Mouse (Mus musculus): Measurements from ENCODE around the gene Rps27. TPM values are rescaled to one million over a fixed set of nuclear protein-coding genes. Genes with fewer than 3 reads are reported as not detected.
A peak's percentile ranks its signal among the peaks of the same experiment; 100 is the strongest.

The Rps27 gene
- polyA plus RNA-seq, 1 experiment from 2014 or later, result 1,661 TPM

DNA sequence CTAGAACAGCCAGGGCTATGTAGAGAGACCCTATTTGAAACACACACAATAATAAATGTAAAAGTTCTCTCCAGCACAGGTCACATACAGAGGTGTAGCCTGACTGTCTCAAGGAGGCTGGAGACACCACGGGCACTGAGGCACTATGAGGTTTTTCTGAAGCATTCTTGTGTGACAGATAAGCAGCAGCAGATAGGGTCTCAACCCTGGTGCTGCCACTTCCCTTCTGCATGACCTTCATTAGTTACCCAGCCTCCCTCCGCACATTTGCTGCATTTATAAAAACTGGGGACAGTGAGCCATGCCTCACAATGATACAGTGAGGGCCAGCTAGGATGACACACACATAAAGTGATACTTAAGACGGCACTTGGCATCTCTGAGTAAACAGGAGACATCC, 9.5 kb upstream of the Rps27 start:
- 72% methylated on average over 3 of the region's 3 CpGs for WGBS
- TF ChIP-seq CTCF (IDR thresholded peaks at IDR 0.05; ENCODE audit: low read depth), result no peak
- no peak for TF ChIP-seq EP300 (optimal IDR thresholded peaks at IDR 0.05)
- H3K27ac ChIP-seq (replicated peaks), result no peak overlapping the region

GRCm38 (mm10) chr3:90222455-90222854, 9.0 kb upstream of the Rps27 start:
- ATAC-seq (ENCODE audit: low FRiP score, low TSS enrichment) (no peak), DNase-seq (ENCODE audit: low spot score) (no peak)
- H3K4me3 ChIP-seq (ENCODE audit: low read depth, low read length), result no peak overlapping the region
- TF ChIP-seq CTCF (IDR thresholded peaks at IDR 0.05; ENCODE audit: low read depth) (no peak), EP300 (optimal IDR thresholded peaks at IDR 0.05) (no peak)
- no peak overlapping the region for H3K4me2 ChIP-seq (replicated peaks; ENCODE audit: low read depth)
- no peaks in the 10 kb centered on the region for H3K4me1 ChIP-seq (replicated peaks; ENCODE audit: control insufficient read depth, insufficient read depth)
- H3K9me3 ChIP-seq (ENCODE audit: control insufficient read depth, low read length), result no peaks in the 10 kb centered on the region
- H3K27me3 ChIP-seq (ENCODE audit: control insufficient read depth, insufficient read depth, low read length), result no peaks in the 10 kb centered on the region
- H3K36me3 ChIP-seq (ENCODE audit: control insufficient read depth, insufficient read depth, low read length), result no peaks in the 10 kb centered on the region
- H3K27ac ChIP-seq (replicated peaks), result no peak overlapping the region
- WGBS, result 85% methylated on average over 4 of the region's 4 CpGs
- H3K9ac ChIP-seq (ENCODE audit: low read length), result no peak overlapping the region

More for the DNA sequence above, 9.5 kb upstream of the Rps27 start:
- DNase-seq (ENCODE audit: low spot score) (no peak), ATAC-seq (ENCODE audit: low FRiP score, low TSS enrichment) (no peak)
- Histone ChIP-seq H3K4me2 (replicated peaks; ENCODE audit: low read depth) (no peak overlapping the region), H3K4me3 (ENCODE audit: low read depth, low read length) (no peak overlapping the region), H3K27me3 (ENCODE audit: control insufficient read depth, insufficient read depth, low read length) (no peaks in the 10 kb centered on the region), H3K9me3 (ENCODE audit: control insufficient read depth, low read length) (no peaks in the 10 kb centered on the region), H3K4me1 (replicated peaks; ENCODE audit: control insufficient read depth, insufficient read depth) (no peaks in the 10 kb centered on the region), H3K9ac (ENCODE audit: low read length) (no peak overlapping the region), H3K36me3 (ENCODE audit: control insufficient read depth, insufficient read depth, low read length) (no peaks in the 10 kb centered on the region)

GRCm38 (mm10) chr3:90221123-90221522, 7.7 kb upstream of the Rps27 start:
- 13% methylated on average over 5 of the region's 5 CpGs for WGBS
- no peak for TF ChIP-seq CTCF (IDR thresholded peaks at IDR 0.05; ENCODE audit: low read depth)
- TF ChIP-seq EP300 (optimal IDR thresholded peaks at IDR 0.05), result no peak
- no peaks in the 10 kb centered on the region for H3K4me1 ChIP-seq (replicated peaks; ENCODE audit: control insufficient read depth, insufficient read depth)
- H3K4me2 ChIP-seq (replicated peaks; ENCODE audit: low read depth), result peak overlapping the region; percentile 78
- no peak for ATAC-seq (ENCODE audit: low FRiP score, low TSS enrichment)
- H3K27ac ChIP-seq (replicated peaks), result peak overlapping the region; percentile 13; the same call in 1 of the 2 replicates
- peak overlapping the region; percentile 74 for H3K9ac ChIP-seq (ENCODE audit: low read length)
- DNase-seq (ENCODE audit: low spot score), result no peak
- H3K27me3 ChIP-seq (ENCODE audit: control insufficient read depth, insufficient read depth, low read length), result no peaks in the 10 kb centered on the region
- H3K36me3 ChIP-seq (ENCODE audit: control insufficient read depth, insufficient read depth, low read length), result no peaks in the 10 kb centered on the region
- no peaks in the 10 kb centered on the region for H3K9me3 ChIP-seq (ENCODE audit: control insufficient read depth, low read length)
- peak overlapping the region; percentile 54 for H3K4me3 ChIP-seq (ENCODE audit: low read depth, low read length)

- H3K4me2 ChIP-seq (replicated peaks; ENCODE audit: low read depth), result peak overlapping the region; percentile 78
- H3K9me3 ChIP-seq (ENCODE audit: control insufficient read depth, low read length), result no peaks in the 10 kb centered on the region
- DNase-seq (ENCODE audit: low spot score), result peak; percentile 84
- H3K36me3 ChIP-seq (ENCODE audit: control insufficient read depth, insufficient read depth, low read length), result no peaks in the 10 kb centered on the region
- TF ChIP-seq CTCF (IDR thresholded peaks at IDR 0.05; ENCODE audit: low read depth), result no peak
- TF ChIP-seq EP300 (optimal IDR thresholded peaks at IDR 0.05), result no peak
- 0% methylated on average over 19 of the region's 20 CpGs for WGBS
- peak overlapping the region; percentile 74 for H3K9ac ChIP-seq (ENCODE audit: low read length)
- peak overlapping the region; percentile 88 for H3K27ac ChIP-seq (replicated peaks)
- H3K27me3 ChIP-seq (ENCODE audit: control insufficient read depth, insufficient read depth, low read length), result no peaks in the 10 kb centered on the region
- H3K4me3 ChIP-seq (ENCODE audit: low read depth, low read length), result peak overlapping the region; percentile 54
- no peaks in the 10 kb centered on the region for H3K4me1 ChIP-seq (replicated peaks; ENCODE audit: control insufficient read depth, insufficient read depth)
- peak; percentile 86 for ATAC-seq (ENCODE audit: low FRiP score, low TSS enrichment)
Measured at GRCm38 (mm10) chr3:90220531-90220951, 7.1 kb upstream of the Rps27 start.

DNA sequence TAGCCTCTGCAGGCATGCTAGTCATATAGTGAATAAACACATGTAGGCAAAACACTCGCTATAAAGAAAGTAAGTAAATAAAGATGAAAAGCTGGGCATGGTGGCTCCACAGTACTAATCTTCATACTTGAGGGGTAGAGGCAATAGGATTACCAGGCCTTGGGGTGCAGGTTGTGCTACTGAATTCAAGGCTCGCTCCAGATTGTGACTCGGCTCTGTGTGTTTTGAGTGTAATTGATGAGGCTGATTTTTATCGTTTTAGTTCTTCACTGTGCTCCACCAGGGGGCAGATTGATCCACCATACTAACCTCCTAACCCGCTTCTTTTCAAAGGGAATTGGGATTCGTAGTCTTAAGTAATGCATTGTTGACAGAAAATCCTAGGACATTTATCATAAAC, 6.6 kb upstream of the Rps27 start:
- ATAC-seq (ENCODE audit: low FRiP score, low TSS enrichment), result peak; percentile 62
- Histone ChIP-seq H3K27ac (replicated peaks) (peak overlapping the region; percentile 88), H3K4me1 (replicated peaks; ENCODE audit: control insufficient read depth, insufficient read depth) (no peaks in the 10 kb centered on the region), H3K4me2 (replicated peaks; ENCODE audit: low read depth) (peak overlapping the region; percentile 78), H3K27me3 (ENCODE audit: control insufficient read depth, insufficient read depth, low read length) (no peaks in the 10 kb centered on the region), H3K9me3 (ENCODE audit: control insufficient read depth, low read length) (no peaks in the 10 kb centered on the region), H3K36me3 (ENCODE audit: control insufficient read depth, insufficient read depth, low read length) (no peaks in the 10 kb centered on the region), H3K9ac (ENCODE audit: low read length) (peak overlapping the region; percentile 74), H3K4me3 (ENCODE audit: low read depth, low read length) (peak overlapping the region; percentile 54)
- DNase-seq (ENCODE audit: low spot score), result peak; percentile 41
- TF ChIP-seq EP300 (optimal IDR thresholded peaks at IDR 0.05) (no peak), CTCF (IDR thresholded peaks at IDR 0.05; ENCODE audit: low read depth) (peak; percentile 84)
- 7% methylated on average over 6 of the region's 6 CpGs for WGBS

- ATAC-seq (ENCODE audit: low FRiP score, low TSS enrichment), result no peak
- TF ChIP-seq CTCF (IDR thresholded peaks at IDR 0.05; ENCODE audit: low read depth) (peak; percentile 50), EP300 (optimal IDR thresholded peaks at IDR 0.05) (no peak)
- Histone ChIP-seq H3K36me3 (ENCODE audit: control insufficient read depth, insufficient read depth, low read length) (no peaks in the 10 kb centered on the region), H3K4me1 (replicated peaks; ENCODE audit: control insufficient read depth, insufficient read depth) (peaks cover 4% of the 10 kb centered on the region; the same call in 1 of the 2 replicates), H3K27me3 (ENCODE audit: control insufficient read depth, insufficient read depth, low read length) (no peaks in the 10 kb centered on the region), H3K9me3 (ENCODE audit: control insufficient read depth, low read length) (no peaks in the 10 kb centered on the region), H3K4me3 (ENCODE audit: low read depth, low read length) (no peak overlapping the region), H3K9ac (ENCODE audit: low read length) (no peak overlapping the region), H3K4me2 (replicated peaks; ENCODE audit: low read depth) (no peak overlapping the region), H3K27ac (replicated peaks) (no peak overlapping the region)
- no peak for DNase-seq (ENCODE audit: low spot score)
- 45% methylated on average over 1 of the region's 1 CpGs for whole genome bisulfite sequencing
Measured at GRCm38 (mm10) chr3:90215825-90216380, 2.5 kb upstream of the Rps27 start.
